Mouse (Mus musculus) embryonic fibroblast, embryonic 13.5 days (primary cell): ENCODE measurements around the gene Gm2a.

ENCODE experiments used
- CTCF ChIP-seq: IDR thresholded peaks from 2 replicates; pipeline ENCODE4 v1.5.1; 2011; ENCODE audit warnings: mild to moderate bottlenecking, control low read depth, low read length, moderate library complexity, borderline replicate concordance; ENCODE audit not compliant: insufficient read depth
- POLR2A ChIP-seq: IDR thresholded peaks from 2 replicates; pipeline ENCODE4 v1.6.1; 2011; ENCODE audit warnings: low read depth, mild to moderate bottlenecking, control low read depth, low read length, moderate library complexity

GRCm38 (mm10) chr11:55137646-55138045, 39.7 kb downstream of the Gm2a start:
- TF ChIP-seq POLR2A = no peak
- no peak for TF ChIP-seq CTCF
